Mouse (Mus musculus) CH12.LX (cell line): ENCODE data around the gene Prkn. TPM values are rescaled to one million over a fixed set of nuclear protein-coding genes. Genes with fewer than 3 reads are reported as not detected.

ENCODE experiments used
- DNase-seq: peaks from one replicate; pipeline ENCODE4 v3.0.0-alpha.2; 2013; ENCODE audit errors: extremely low read depth
- H3K27ac ChIP-seq: 2 replicates; pipeline ENCODE4 v1.5.1; 2012; ENCODE audit warnings: low read depth, mild to moderate bottlenecking, control low read depth, moderate library complexity; ENCODE audit not compliant: insufficient read depth
- H3K27me3 ChIP-seq: replicated peaks from 2 replicates; pipeline ENCODE3; 2012; ENCODE audit warnings: inconsistent platforms
- H3K36me3 ChIP-seq, 2 experiments: replicated peaks in 1 of 2; 2 replicates each; pipeline versions ENCODE3 to v1.6.1; 2012; ENCODE audit warnings: inconsistent platforms in 1 of 2, low read length in 1 of 2, mild to moderate bottlenecking in 1 of 2, mixed read lengths in 1 of 2, moderate library complexity in 1 of 2; ENCODE audit not compliant: control insufficient read depth in 1 of 2, insufficient read depth in 1 of 2
- H3K4me1 ChIP-seq, 2 experiments: 2 replicates each; pipeline ENCODE4 v1.6.1; 2012; ENCODE audit warnings: inconsistent platforms in 1 of 2, moderate library complexity in 1 of 2; ENCODE audit not compliant: insufficient read depth in 2 of 2, control insufficient read depth in 1 of 2
- H3K4me2 ChIP-seq: 2 replicates; pipeline ENCODE4 v1.6.1; 2012; ENCODE audit warnings: low read depth, mild to moderate bottlenecking, control low read depth; ENCODE audit not compliant: poor library complexity, insufficient read depth, severe bottlenecking
- H3K4me3 ChIP-seq, 3 experiments: fragments of 150-350 bp in 1 of 3; sonication (generic) in 1 of 3; replicated peaks in 1 of 3; 2 replicates each; pipeline versions ENCODE3 to v1.5.1; 2011 to 2012; ENCODE audit warnings: low read depth in 2 of 3, low read length in 2 of 3, mild to moderate bottlenecking in 2 of 3, moderate library complexity in 2 of 3, control low read depth in 1 of 3, improper control_type of control experiment in 1 of 3, inconsistent platforms in 1 of 3, mixed read lengths in 1 of 3; ENCODE audit not compliant: poor library complexity in 1 of 3
- H3K79me2 ChIP-seq: replicated peaks from 2 replicates; pipeline ENCODE4 v1.6.1; 2012; ENCODE audit warnings: mild to moderate bottlenecking, moderate library complexity; ENCODE audit not compliant: control insufficient read depth, poor library complexity, insufficient read depth, severe bottlenecking; ENCODE audit errors: extremely low read depth
- H3K9ac ChIP-seq: 2 replicates; pipeline ENCODE4 v1.6.1; 2012; ENCODE audit warnings: low read depth, mild to moderate bottlenecking, control low read depth, moderate library complexity; ENCODE audit not compliant: insufficient read depth
- H3K9me3 ChIP-seq: replicated peaks from 2 replicates; pipeline ENCODE3; 2012; ENCODE audit warnings: low read length, inconsistent platforms, mixed read lengths
- CTCF ChIP-seq, 2 experiments: IDR thresholded peaks in 1 of 2; conservative IDR thresholded peaks in 1 of 2; 2 replicates each; pipeline ENCODE4 v1.5.1; 2011 to 2012; ENCODE audit warnings: low read depth in 2 of 2, low read length in 2 of 2, improper control_type of control experiment in 1 of 2, inconsistent platforms in 1 of 2, mild to moderate bottlenecking in 1 of 2, moderate library complexity in 1 of 2
- ELF1 ChIP-seq: IDR thresholded peaks from 2 replicates; pipeline ENCODE4 v1.6.1; 2014; ENCODE audit warnings: low read depth, mild to moderate bottlenecking, inconsistent platforms, low read length, improper control_type of control experiment
- EP300 ChIP-seq: IDR thresholded peaks from 2 replicates; pipeline ENCODE4 v1.6.1; 2011; ENCODE audit warnings: low read length, improper control_type of control experiment
- GABPA ChIP-seq: IDR thresholded peaks from 2 replicates; pipeline ENCODE4 v1.6.1; 2012; ENCODE audit warnings: low read depth, low read length, improper control_type of control experiment, inconsistent platforms; ENCODE audit not compliant: insufficient replicate concordance
- IRF4 ChIP-seq: IDR thresholded peaks from 2 replicates; pipeline ENCODE4 v1.6.1; 2014; ENCODE audit warnings: low read depth, mild to moderate bottlenecking, inconsistent platforms, low read length, improper control_type of control experiment
- JUN ChIP-seq: IDR thresholded peaks from 2 replicates; pipeline ENCODE4 v1.6.1; 2011; ENCODE audit warnings: low read depth, mild to moderate bottlenecking, low read length, improper control_type of control experiment, moderate library complexity; ENCODE audit not compliant: insufficient read depth
- KAT2A ChIP-seq: IDR thresholded peaks from 2 replicates; pipeline ENCODE4 v1.6.1; 2012; ENCODE audit warnings: low read length, improper control_type of control experiment, inconsistent platforms; ENCODE audit not compliant: insufficient replicate concordance
- MAZ ChIP-seq: IDR thresholded peaks from 2 replicates; pipeline ENCODE4 v1.6.1; 2012; ENCODE audit warnings: low read depth, mild to moderate bottlenecking, inconsistent platforms, low read length, improper control_type of control experiment, moderate library complexity
- MXI1 ChIP-seq: IDR thresholded peaks from 2 replicates; pipeline ENCODE4 v1.6.1; 2011; ENCODE audit warnings: mild to moderate bottlenecking, low read depth, low read length, improper control_type of control experiment
- NRF1 ChIP-seq: IDR thresholded peaks from 2 replicates; pipeline ENCODE4 v1.6.1; 2014; ENCODE audit warnings: low read depth, mild to moderate bottlenecking, inconsistent platforms, low read length, improper control_type of control experiment, moderate library complexity
- PAX5 ChIP-seq: IDR thresholded peaks from 2 replicates; pipeline ENCODE4 v1.6.1; 2012; ENCODE audit warnings: low read length, inconsistent platforms, mixed read lengths
- POLR2A ChIP-seq: IDR thresholded peaks from 2 replicates; pipeline ENCODE4 v1.6.1; 2011; ENCODE audit warnings: low read depth, mild to moderate bottlenecking, improper control_type of control experiment, low read length
- TCF12 ChIP-seq: IDR thresholded peaks from 2 replicates; pipeline ENCODE4 v1.6.1; 2014; ENCODE audit warnings: low read depth, mild to moderate bottlenecking, inconsistent platforms, low read length, improper control_type of control experiment
- UBTF ChIP-seq: IDR thresholded peaks from 2 replicates; pipeline ENCODE4 v1.6.1; 2012; ENCODE audit warnings: low read depth, mild to moderate bottlenecking, inconsistent platforms, low read length, improper control_type of control experiment, moderate library complexity
- USF1 ChIP-seq: IDR thresholded peaks from 2 replicates; pipeline ENCODE4 v1.6.1; 2014; ENCODE audit warnings: low read depth, mild to moderate bottlenecking, inconsistent platforms, low read length, improper control_type of control experiment
- ZC3H11A ChIP-seq: IDR thresholded peaks from 2 replicates; pipeline ENCODE4 v1.6.1; 2012; ENCODE audit warnings: low read depth, mild to moderate bottlenecking, inconsistent platforms, low read length, improper control_type of control experiment
- ZKSCAN1 ChIP-seq: IDR thresholded peaks from 2 replicates; pipeline ENCODE4 v1.6.1; 2012; ENCODE audit warnings: low read depth, inconsistent platforms, low read length, improper control_type of control experiment, borderline replicate concordance
- ZMIZ1 ChIP-seq: IDR thresholded peaks from 2 replicates; pipeline ENCODE4 v1.6.1; 2012; ENCODE audit warnings: low read depth, mild to moderate bottlenecking, inconsistent platforms, low read length, improper control_type of control experiment
- dilution Hi-C: fragments of 300-500 bp; cut with MboI; formaldehyde crosslinking; loops from 2 replicates; pipeline ENCODE4 v1.14.3; 2020; ENCODE audit warnings: low sequenced_read_pairs; ENCODE audit not compliant: extremely low pct_unique_long_range_greater_than_20kb, extremely low pct_ligation_motif_present
- in situ Hi-C: fragments of 300-500 bp; cut with MboI; formaldehyde crosslinking; loops from 3 replicates; pipeline ENCODE4 v1.14.3; 2019; ENCODE audit warnings: low sequenced_read_pairs, low pct_ligation_motif_present, low pct_unique_long_range_greater_than_20kb, mixed read lengths
- polyA plus RNA-seq: library from polyadenylated mRNA; unstranded; fragments of >175 nt; gene quantifications from 2 replicates; pipeline ENCODE4 v1.2.1, GENCODE M21; 2012; ENCODE audit warnings: low read depth; ENCODE audit not compliant: insufficient read length
- total RNA-seq, 2 experiments: library from RNA; depleted of rRNA; stranded (reverse); fragments of 300-350 nt in 1 of 2; fragments of >200 nt in 1 of 2; gene quantifications; 2 replicates each; pipeline ENCODE4 v1.2.3; 2012 to 2014

The Prkn gene
- total and polyA plus RNA-seq, 3 experiments = 0.08 TPM; not detected in 2

DNA sequence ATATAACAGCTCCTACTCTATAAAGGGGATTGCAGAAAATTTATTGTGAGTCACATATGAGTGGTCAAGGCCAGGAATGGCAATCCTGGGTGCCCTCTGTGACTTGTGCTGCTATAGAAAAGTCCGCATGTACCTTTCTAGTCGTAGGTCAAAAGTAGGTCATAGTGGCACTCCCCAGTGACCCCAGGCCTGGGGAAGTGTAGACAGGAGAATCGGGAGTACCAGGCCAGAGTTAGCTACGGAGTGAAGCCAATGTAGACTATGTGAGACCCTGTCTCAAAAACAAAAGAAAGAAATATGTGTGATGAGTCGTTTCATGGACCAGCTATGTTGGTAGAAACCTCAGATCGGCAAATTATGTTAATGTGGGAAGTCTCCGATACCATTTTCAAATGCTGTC, 1206.8 kb downstream of the Prkn start:
- in situ Hi-C loops (no loop called here), dilution Hi-C loops (no loop called here)
- Histone ChIP-seq H3K27me3 (no peaks in the 10 kb centered on the region), H3K9ac (no peak overlapping the region), H3K79me2 (no peaks in the 10 kb centered on the region), H3K27ac (no peak overlapping the region), H3K4me1 (no peaks in the 10 kb centered on the region), H3K36me3 (no peaks in the 10 kb centered on the region), H3K4me2 (no peak overlapping the region), H3K9me3 (no peaks in the 10 kb centered on the region), H3K4me3 (no peak overlapping the region)
- TF ChIP-seq ZKSCAN1 (no peak), JUN (no peak), MAZ (no peak), EP300 (no peak), TCF12 (no peak), GABPA (no peak), KAT2A (no peak), MXI1 (no peak), POLR2A (no peak), CTCF (conservative IDR thresholded peaks at IDR 0.05 in 1 of 2, IDR thresholded peaks at IDR 0.05 in 1 of 2; ENCODE audit: low read depth in 2 of 2, low read length in 2 of 2) (no peak), ZC3H11A (no peak), ELF1 (no peak), USF1 (no peak), UBTF (no peak), PAX5 (no peak), IRF4 (no peak)
- no peak for DNase-seq

DNA sequence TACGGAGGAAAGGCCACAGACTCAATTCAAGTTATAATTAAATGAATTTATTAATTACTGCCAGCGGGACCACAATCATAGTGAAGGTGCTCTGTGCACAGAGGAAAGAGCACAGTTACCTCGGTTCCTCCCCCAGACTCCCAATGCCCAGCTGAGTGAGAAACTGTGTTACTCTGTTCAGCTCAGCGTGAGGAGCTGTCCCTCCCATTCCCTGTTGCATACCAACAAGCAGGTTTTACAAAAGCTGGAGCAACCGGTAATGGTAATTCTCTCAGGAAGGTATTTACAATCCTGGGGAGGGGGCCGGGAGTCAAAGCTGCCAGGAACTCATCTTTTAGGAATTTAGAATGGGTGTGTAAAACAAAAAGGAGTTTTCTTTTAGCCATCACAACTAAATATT, 1207.3 kb downstream of the Prkn start:
- Histone ChIP-seq H3K4me3 (no peak overlapping the region), H3K27me3 (no peaks in the 10 kb centered on the region), H3K79me2 (no peaks in the 10 kb centered on the region), H3K36me3 (no peaks in the 10 kb centered on the region), H3K4me2 (no peak overlapping the region), H3K9me3 (no peaks in the 10 kb centered on the region), H3K9ac (no peak overlapping the region), H3K27ac (no peak overlapping the region), H3K4me1 (no peaks in the 10 kb centered on the region)
- DNase-seq = no peak
- no peak for TF ChIP-seq MAZ
- no peak for TF ChIP-seq GABPA
- no peak for TF ChIP-seq ZKSCAN1
- no peak for TF ChIP-seq ELF1
- no peak for TF ChIP-seq UBTF
- no peak for TF ChIP-seq NRF1
- no peak for TF ChIP-seq PAX5
- TF ChIP-seq EP300 = no peak
- no peak for TF ChIP-seq ZMIZ1
- dilution Hi-C loops = no loop called here
- in situ Hi-C loops = no loop called here
